Mouse (Mus musculus) CH12F3 (cell line): ENCODE data around the gene Pde8b.

ENCODE experiments used
- in situ Hi-C: fragments of 300-500 bp; cut with MboI; formaldehyde crosslinking; loops from 2 replicates; pipeline ENCODE4 v1.14.3; 2020; ENCODE audit warnings: low sequenced_read_pairs

The Pde8b gene

GRCm38 (mm10) chr13:95249511-95250456, at the start of gene Pde8b:
Gene Pde8b, minus strand, starts transcription at chr13:95250336.
- in situ Hi-C loops, result no loop called here

- in situ Hi-C loops, result no loop called here
Observed at GRCm38 (mm10) chr13:95291983-95292382, 41.8 kb upstream of the Pde8b start.

- in situ Hi-C loops, result no loop called here
Observed at GRCm38 (mm10) chr13:95288027-95288426, 37.9 kb upstream of the Pde8b start.

GRCm38 (mm10) chr13:95286989-95287388, 36.9 kb upstream of the Pde8b start:
- in situ Hi-C loops, result no loop called here

- in situ Hi-C loops, result no loop called here
Observed at GRCm38 (mm10) chr13:95281740-95282673, 31.9 kb upstream of the Pde8b start.

GRCm38 (mm10) chr13:95278426-95279025, 28.4 kb upstream of the Pde8b start:
- in situ Hi-C loops, result no loop called here

- in situ Hi-C loops, result no loop called here
Observed at GRCm38 (mm10) chr13:95264691-95265090, 14.6 kb upstream of the Pde8b start.

GRCm38 (mm10) chr13:95260886-95261789, 11.0 kb upstream of the Pde8b start:
- in situ Hi-C loops, result no loop called here

GRCm38 (mm10) chr13:95260391-95260790, 10.3 kb upstream of the Pde8b start:
- in situ Hi-C loops, result no loop called here

GRCm38 (mm10) chr13:95257083-95257482, 6.9 kb upstream of the Pde8b start:
- in situ Hi-C loops, result no loop called here

GRCm38 (mm10) chr13:95255083-95255482, 4.9 kb upstream of the Pde8b start:
- in situ Hi-C loops, result no loop called here

GRCm38 (mm10) chr13:95243026-95243425, 7.1 kb downstream of the Pde8b start:
- in situ Hi-C loops, result no loop called here

- in situ Hi-C loops, result no loop called here
Observed at GRCm38 (mm10) chr13:95237488-95237887, 12.6 kb downstream of the Pde8b start.

- in situ Hi-C loops, result no loop called here
Observed at GRCm38 (mm10) chr13:95235261-95235660, 14.9 kb downstream of the Pde8b start.

GRCm38 (mm10) chr13:95231366-95232138, 18.6 kb downstream of the Pde8b start:
- in situ Hi-C loops, result no loop called here

- in situ Hi-C loops, result no loop called here
Observed at GRCm38 (mm10) chr13:95230326-95230725, 19.8 kb downstream of the Pde8b start.

- in situ Hi-C loops, result no loop called here
Observed at GRCm38 (mm10) chr13:95224491-95224890, 25.6 kb downstream of the Pde8b start.

- in situ Hi-C loops, result no loop called here
Observed at GRCm38 (mm10) chr13:95223427-95223772, 26.7 kb downstream of the Pde8b start.
